Mouse (Mus musculus): Measurements from ENCODE around the gene Ephb2.

Ephb2 gene

DNA sequence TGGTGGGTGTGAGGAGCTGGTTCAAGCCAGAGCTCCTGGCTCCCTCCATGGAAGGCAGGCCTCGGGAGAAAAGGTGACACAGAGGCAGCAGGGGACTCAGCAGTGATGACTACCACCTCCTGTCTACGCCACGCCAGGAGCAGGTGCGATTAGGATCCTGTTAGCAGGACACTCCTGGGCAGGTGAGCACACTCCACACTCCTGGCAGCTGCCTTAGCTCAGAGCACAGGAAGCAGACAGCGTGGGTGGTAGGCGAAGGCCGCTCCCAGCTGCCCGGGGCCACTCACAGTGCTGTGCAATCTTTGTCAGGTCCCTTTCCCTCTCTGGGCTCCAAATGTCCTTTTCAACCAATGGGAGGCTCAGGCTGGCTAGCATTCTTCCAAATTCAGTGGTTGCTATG is 34.3 kb downstream of the Ephb2 start:
- no peak for DNase-seq (ENCODE audit: low spot score in 2 of 2)

DNA sequence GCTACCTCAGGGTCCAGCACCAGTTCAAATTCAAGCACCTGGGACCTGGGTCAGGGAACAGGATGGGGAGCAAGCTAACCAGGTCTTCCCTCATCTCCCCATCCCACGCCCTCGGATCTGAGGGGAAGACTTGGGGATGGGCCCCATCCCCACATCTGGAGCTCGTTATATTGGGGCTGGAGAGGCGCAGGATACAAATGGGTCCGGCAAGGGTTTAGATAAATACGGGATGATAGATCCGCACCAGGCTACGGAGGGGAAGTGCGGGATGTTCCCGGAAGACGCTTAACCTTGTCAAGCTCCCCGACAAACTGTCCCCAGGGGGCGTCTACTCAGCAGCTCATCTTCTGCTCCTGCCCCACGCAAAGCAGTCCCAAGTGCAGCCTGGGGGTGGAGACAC is 35.4 kb downstream of the Ephb2 start:
- no peak for DNase-seq (ENCODE audit: low spot score in 2 of 2)

DNA sequence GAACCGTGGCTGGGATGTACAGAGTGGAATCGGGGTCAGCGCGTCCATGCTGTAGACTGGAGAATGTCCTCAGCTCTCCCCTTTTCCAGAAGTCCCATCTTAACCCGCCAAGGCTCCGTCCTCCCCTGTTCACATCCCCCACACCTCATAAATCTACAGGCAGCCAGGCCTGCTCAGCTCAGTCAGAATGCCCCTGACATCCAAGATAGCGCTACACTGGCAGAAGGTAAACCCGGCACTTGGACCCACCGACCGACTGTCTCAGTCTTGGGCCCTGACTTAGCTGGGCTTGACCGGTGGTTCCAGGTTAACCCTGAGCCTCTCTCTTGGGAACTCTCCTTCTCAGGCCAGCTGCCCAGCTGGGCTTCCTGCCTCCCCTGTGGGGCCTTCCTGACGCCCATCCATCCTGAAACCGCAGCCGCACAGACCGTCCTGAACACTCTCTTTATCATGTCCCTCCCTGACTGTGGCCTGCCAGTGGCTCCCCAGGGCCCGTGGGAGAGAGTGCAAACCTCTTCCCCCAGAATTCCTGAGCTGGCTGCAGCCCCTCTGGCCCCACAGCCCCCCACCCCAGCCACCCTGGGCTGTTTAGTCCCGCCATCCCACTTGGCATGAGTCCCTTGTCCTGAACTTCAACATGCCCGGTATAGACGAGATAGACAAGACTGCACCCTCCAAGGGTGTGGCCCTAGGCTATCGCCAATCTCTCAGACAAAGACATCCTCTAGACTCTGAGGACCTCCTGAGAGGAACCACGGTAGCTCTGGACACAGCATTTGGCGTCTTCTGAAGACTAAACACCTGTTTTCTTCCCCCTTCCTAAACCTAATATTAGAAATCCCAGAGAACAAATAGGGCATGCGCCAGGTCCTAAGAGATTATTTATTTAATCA is 37.9 kb downstream of the Ephb2 start:
- no peak for DNase-seq (ENCODE audit: low spot score in 2 of 2)

DNA sequence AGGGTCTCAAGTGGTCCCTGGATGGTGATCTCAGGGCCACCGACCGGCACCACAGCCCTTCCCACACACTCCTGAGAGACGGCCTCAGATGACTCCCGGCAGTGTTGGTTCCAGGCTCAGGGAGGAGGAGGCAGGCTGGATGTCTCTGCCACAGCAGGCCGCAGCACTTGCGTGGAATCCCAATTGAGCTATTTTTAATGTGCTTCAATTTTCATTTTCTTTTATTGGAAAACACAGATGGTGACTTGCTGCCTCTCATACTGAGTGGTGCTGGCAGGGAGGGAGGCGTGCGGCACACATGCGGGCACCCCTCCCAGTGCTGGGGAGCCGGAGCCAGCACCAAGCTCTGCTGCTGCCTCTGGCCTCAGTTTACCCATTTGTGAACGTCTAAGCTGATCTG is 42.5 kb downstream of the Ephb2 start:
- no peak for DNase-seq (ENCODE audit: low spot score in 2 of 2)

DNA sequence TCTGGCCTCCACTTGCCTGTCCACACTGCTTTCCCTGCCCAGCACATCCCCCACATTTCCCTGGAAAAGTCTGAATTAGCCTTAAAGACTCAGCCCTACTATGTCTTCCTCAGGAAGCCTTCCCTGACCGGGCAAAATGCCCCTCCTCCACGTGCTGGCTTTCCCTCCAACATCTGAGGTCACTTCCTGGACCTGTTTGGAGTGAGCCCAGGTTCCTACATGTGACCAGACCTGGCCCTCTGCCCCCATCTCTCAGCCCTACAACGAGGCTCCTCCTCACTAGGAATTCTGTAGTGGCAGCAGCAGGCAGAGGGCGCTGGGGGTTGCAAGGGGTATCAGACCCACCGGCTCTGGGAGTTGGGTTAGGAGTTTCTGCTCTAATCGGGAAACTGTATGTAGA is 46.0 kb downstream of the Ephb2 start:
- peak; percentile 53 to 72 for DNase-seq (ENCODE audit: low spot score in 2 of 2)

DNA sequence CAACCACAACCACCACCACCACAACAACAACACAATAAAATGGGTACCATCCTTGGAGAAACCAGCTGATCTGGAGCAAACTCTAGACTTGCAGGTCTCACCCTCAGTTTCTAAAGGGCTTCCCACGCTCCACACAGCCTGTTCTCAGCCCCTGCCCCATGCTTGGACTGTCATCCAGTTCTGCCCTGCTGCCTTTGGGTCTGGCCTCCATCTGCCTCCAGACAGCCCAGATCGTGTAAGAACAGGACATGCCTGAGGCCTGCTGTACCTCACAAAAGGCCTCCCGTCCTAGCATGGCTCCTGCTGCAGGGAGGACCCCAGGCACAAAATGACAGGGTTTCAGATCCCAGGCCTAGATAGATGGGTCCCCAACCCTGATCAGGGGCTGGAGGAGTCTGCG is 48.4 kb downstream of the Ephb2 start:
- no peak for DNase-seq (ENCODE audit: low spot score in 2 of 2)

DNA sequence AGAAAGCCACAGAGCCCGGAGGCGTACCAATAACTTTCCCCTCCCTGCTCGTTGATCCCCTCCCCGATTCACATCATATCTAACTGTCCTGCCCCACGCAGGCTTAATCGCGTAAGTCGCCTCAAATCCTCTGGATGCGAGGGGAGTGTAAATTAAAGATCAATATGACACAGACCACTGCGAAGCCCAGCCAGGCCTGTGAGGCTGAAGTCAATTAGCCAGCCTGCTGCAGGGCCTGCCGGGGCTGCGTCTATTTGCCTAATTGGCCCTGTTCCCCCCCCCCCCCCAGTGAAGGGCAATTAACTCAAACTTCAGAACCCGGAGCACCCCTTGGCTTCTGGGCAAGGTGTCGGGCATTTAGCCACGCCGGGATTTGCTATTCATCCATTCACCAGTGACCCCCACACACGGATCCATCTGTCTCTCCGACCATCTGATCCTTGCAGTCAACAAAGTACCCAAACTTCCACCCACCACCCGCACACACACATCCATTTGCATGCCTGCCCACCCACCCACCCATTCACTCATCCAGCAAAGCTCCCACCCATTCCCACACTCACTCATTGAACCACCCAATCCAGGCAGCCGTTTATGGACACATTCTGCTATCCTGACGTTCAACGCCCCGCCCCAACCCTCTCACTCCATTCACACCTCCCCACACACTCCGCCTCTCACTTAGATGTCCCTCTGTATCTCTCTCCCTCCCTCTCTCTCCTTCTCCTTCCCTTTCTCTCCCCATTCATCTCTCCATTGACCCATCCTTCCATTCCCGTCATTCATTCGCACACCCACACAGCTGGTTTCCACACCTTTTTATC is 49.1 kb downstream of the Ephb2 start:
- DNase-seq (ENCODE audit: low spot score in 2 of 2): no peak

DNA sequence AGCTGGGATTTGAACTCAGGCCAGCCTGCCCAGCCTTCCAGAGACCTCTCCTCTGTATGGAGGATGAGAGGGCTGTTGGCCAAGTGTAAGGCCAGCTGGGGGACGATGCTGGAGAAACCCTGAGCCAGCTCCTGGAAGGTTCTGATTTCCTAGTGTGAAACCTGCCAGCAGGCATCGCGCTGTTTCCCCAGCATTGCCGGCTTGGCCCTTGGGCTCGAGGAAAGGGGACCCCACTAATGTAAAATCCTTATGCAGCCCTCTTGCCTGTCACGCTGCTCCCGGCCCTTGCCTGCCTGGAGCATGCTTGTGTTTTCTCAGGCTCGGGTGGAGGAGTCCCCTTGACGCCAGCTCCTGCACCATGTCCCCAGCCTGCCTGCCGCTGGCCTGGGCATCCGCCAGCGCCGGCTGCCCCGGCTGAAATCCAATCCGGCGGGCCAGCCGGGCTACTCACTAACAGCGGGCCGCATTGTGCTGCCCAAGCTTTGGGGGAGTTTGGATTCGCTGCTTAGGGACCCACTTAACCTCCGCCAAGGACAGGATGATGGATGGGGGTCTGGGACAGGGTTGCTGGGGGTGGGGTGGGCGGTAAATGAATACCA is 52.1 kb downstream of the Ephb2 start:
- DNase-seq (ENCODE audit: low spot score in 2 of 2): no peak

DNA sequence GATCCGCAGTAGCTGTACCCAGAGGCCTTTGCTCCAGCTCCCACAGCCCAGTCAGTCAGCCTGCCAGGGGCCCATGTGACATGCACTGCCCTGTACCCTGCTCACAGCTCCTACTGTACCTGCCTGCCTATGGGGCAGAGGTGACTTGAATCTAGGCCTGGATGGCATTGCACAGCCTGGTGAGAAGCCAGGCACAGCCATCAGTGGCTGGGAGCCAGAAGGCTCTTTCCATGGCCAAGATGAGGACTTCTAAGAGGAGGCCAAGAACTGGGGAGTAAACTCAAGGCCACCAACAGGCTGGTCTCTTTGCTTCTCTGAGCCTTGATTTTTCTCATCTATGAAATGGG is 53.2 kb downstream of the Ephb2 start:
- DNase-seq (ENCODE audit: low spot score in 2 of 2): no peak

DNA sequence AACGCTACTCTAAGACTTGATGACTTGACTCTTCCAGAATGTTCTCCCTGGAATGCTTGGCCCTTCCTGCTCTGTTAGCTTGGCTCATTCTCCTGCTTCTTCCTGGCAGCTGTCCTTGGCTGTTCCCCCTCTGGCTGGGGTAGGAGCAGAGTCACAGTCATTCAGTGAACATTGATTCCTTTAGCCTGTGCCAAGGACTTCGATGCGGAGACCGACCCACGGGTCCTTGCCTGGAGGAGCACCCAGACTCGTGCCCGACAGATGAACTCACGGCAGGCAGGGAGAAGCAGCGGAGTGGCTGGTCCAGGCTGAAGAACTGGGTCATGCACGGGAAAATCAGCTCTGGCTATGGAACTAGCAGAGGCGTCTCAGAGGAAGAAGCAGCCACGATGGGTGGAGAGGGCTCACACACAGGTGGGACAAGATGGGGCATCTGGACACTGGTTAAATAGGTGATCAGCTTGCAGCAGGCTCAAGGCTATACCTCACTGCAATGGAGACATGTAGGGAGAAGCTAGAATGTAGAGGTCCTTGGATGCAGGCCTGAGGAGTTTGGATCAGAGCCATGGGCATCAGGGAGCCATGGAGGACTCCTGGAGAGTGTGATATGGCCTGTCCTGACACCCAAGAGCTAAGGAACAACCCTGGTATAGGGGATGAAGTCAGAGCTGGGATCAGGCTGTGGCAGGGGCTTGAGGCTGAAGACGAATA is 53.8 kb downstream of the Ephb2 start:
- DNase-seq (ENCODE audit: low spot score in 2 of 2): peak; percentile 70 to 71

DNA sequence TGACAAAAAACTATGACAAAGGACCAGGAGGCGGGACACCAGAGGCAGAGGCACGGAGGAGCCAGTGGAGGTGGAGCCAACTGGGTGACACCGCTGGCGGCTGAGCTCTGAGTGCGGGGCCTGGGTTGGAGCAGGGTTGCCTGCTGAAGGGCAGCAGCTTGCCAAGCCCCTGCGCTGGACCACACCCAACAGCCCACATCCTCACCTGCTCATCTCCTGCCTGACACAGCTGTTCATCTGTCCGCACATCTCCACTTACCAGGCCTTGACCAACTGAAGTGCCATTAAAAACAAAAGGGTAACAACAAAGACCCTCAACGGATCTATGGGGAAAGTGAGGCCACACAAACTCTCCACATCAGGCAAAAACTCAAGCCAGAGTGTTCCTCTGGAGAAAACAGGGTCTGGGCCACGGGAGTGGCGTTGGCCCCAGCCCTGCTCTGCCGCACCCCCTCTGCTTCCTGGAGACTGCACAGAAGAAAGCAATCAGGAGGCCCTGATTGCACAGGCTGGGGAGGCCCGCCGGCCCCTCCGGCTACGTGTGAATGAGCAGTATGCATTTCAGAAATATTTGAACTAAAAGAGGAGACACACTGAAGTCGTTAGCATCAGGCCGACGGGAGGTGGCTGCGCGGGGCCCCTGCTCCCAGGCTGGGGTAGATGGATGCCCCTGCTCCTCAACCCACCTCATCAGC is 55.4 kb downstream of the Ephb2 start:
- DNase-seq (ENCODE audit: low spot score in 2 of 2): peak in 1 of 2 experiments; percentile 34

DNA sequence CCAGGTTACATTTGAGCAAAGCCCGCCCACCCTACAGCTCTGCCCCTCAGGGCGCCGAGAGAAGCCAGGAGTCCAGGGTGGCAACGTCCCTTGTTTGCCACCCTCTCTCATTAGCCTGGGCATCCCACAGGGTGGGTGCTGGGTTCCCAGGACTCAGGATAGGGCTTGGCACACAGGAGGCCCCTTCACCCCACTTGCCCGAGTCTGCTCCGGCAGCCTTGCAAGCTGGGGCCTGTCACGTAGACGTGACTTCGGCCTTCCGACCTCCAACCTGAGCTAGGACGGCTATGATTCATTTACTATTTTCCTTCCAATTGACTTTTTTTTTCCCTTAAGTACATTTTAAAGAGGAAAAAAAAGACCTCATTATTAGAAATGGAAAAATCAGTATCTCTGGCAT is 56.6 kb downstream of the Ephb2 start:
- DNase-seq (ENCODE audit: low spot score in 2 of 2): no peak

DNA sequence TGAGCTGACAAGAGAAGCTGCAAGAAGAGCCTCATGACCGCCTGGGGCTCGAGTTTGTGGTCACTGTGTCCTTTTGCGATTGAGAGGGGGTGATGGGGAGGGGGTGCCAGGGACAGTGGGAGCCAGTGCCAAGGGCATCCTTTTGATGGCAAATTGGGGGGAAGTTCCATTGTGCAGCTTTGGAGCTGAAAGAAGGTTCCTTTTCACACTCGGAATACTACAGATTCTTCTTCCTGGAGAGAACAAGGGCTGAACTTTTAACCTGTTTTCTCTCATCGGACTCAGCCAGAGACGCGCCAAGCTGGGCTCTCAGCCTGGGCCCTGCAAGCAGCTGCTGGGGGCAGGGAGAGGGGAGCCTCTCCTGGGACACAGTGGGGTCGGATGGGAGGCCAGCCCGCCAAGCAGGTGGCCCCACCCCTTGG is 59.3 kb downstream of the Ephb2 start:
- peak in 1 of 2 experiments; percentile 68 for DNase-seq (ENCODE audit: low spot score in 2 of 2)

DNA sequence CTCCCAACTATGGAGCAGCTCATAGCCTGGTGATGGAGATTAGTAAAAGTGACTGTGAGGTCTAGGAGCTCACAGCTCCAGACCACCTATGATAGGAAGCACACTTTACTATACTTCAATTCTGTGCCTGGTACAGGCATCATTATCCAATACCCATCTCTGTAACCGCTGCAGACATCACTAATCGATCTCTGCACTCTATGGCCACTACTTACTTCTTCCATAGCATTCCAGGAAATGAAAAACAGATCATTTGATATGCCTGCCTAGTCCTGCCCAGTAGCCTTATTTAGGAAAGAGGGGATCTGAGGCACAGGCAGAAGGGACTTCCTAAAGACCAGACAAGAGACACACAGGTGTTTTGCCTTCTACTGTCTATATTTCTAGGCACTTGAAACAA is 59.9 kb downstream of the Ephb2 start:
- DNase-seq (ENCODE audit: low spot score in 2 of 2): no peak

DNA sequence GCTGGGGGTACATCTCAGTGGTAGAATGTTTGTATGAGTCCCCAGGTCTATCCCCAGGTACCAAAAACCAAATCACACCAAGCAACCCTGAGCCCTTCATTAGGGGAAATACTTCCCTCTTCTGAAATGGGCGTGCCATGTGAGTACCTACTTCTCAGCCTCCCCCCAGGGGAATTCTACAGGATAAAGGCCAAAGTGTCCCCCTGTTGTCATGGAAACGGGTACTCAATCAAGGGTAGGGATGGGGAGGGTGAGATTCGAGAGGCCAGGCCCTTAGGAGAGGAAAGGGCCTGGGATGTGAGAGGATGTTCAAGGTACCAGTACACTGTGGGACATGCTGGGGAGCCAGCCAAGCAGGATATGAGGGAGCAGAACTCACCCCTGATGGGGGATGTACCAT is 61.6 kb downstream of the Ephb2 start:
- DNase-seq (ENCODE audit: low spot score in 2 of 2): no peak

DNA sequence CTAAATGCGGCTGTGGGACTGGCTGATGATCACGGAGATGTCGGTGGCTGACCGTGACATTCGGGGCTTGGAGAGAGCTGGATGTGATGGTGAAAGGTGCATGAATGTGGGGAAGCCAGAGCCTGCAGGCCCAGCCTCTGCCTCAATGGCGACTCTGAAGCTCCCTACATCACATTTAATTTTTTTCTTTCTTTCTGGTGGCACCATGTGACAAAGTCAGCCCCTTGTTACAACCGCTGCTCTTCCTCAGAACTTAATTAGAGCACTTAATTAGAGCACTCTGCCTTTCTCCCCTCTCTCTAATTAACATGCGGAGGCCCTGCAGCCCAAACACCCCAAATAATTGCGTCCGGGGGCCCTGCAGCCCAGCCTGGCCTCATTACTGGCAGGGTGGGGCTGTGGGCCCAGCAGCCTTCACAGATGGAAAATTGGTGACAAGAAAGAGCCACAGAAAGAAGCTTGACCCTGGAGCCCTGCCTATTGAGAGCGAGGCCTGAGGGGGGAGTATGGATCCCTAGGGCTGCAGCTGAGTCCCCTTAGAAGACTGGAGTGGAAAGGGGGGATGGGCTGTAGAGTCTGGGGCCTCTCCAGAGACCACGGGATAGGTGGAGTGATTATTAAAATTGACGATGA is 62.7 kb downstream of the Ephb2 start:
- DNase-seq (ENCODE audit: low spot score in 2 of 2): no peak

DNA sequence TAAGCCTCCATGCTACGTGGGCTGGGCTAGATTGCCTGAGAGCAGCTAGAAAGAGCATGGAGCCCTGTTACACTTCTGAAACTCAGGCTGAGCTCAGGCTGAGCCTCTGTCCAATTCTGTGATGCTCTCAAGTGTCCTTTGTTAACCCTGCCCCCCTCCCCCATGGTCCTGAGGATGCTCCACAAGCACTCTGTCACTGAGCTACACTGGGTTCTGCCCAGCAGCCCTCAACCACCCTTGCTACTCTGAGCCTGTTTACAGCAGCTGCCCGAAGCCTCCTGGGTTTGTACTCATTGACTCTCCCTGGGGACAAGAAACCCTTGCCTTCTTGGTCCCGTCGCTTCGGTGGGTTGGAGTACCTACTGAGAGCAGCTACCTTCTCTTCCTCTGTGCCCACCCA is 63.5 kb downstream of the Ephb2 start:
- no peak for DNase-seq (ENCODE audit: low spot score in 2 of 2)

DNA sequence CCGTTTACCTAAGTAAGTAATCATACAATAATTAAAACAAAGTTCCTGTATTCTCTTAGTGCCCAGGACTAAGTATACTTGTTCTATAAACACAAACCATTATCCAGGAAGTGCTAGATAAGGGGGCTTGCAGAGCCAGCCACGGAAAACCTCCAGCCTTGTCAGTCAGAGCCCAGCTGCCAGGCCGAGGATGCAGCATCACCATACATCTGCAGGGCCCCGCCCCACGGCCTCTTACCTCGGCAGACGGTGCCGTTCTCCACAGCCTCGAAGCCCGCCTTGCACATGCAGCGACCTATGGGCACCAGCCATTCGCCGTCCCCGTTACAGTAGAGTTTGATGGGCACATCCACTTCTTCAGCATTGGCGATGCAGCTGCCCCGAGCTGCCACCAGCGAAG is 65.1 kb downstream of the Ephb2 start:
- no peak for DNase-seq (ENCODE audit: low spot score in 2 of 2)

DNA sequence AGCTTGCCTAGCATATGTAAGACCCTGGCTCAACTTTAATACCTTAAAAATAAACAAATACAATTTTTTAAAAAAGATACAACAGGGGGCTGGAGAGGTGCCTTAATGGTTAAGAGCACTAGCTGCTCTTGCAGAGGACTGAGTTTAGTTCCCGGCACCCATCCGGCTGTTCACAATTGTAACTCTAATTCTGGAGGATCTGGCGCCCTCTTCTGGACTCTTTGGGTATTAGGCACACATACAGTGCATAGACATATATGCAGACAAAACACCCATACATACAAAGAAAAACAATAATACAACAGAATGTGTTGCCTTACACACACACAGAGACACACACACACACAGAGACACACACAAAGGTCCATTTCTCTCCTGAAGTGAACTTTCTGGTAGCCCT is 67.3 kb downstream of the Ephb2 start:
- no peak for DNase-seq (ENCODE audit: low spot score in 2 of 2)

DNA sequence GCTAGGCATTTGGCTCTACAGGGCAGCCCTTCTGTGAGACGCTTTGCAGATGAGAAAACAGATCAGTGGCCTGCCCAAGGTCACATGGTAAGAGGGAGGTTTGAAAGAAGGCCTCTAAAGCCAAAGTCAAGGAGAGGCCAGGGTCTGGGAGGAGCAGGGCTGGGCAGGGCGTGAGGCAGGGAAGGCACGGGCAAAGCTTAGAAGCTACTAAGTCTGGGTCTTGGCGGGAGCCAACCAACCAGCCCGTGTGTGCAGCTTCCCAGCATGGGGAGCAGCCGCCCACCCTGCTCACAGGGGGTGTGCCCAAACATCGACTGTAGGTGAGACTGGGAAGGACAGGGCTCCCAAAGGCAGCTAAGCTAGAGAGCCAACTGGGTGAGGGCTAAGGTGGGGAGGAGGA is 70.7 kb downstream of the Ephb2 start:
- no peak for DNase-seq (ENCODE audit: low spot score in 2 of 2)

DNA sequence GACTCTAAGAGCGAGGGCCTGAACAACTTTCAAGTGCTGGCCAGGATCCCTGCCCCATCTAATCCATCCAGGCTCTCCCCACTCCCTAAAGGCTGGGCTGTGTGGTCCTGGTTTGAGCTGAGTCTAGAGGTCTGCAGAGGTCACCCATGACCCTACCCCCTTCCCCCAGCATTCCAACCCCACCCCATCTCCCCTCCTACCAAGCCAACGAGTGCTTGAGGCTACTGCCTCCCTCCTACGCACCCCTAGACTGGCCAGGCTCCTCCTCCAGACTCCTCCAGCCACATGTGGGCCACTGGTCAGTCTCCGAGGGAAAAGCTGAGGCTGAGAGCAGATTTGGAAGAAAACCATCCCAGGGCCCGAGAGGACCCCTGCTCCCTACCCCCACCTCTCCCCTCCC is 72.4 kb downstream of the Ephb2 start:
- DNase-seq (ENCODE audit: low spot score in 2 of 2): no peak
